Mouse (Mus musculus) liver (tissue): Measurements from ENCODE around the gene Cuedc1.
A peak's percentile ranks its signal among the peaks of the same experiment; 100 is the strongest.

Experiments
- DNase-seq: peaks from one replicate; pipeline ENCODE4 v3.0.0-alpha.2; 2020; ENCODE audit warnings: mixed read lengths

Gene Cuedc1

DNA sequence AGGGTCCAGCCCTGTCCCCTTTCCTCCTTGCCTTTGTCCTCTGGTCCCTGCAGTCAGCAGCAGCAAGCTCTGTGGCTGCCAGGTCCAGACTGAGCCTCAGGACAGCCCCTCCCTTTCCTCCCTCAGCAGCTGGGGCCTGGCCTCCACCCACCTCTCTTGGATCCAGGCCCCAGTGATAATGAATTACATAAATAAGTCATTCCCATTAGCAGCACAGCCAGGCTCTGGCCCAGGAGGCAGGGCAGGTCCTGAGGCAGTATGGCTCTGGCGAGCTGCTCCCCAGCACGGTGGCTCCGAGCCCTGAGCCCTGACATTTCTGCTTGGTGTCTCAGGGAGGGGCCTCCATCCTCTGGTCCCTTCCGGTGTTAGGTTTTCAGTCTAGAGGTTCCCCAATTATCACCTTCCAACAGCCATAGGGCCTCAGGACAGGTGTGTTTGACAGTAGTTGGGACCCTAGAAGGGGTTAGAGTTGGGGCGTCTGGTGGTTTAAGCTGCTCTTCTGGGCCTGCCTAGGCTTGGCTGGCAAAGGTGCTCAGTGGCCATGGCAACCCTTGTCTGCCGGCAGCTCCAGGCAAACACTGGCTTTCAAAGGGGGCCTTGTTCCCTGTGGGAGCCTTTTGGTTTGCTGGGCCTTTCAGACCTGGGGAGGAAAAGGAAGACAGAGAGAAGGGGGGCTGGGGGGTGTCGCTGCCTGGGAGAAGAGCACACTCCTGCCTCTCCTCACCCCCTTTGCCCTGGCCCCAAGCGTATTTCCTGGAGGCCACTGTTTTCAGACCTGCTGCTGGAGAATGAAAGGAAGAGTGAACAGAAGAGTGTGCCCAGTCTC lies 21.2 kb downstream of the Cuedc1 start:
- DNase-seq = peak; percentile 40

DNA sequence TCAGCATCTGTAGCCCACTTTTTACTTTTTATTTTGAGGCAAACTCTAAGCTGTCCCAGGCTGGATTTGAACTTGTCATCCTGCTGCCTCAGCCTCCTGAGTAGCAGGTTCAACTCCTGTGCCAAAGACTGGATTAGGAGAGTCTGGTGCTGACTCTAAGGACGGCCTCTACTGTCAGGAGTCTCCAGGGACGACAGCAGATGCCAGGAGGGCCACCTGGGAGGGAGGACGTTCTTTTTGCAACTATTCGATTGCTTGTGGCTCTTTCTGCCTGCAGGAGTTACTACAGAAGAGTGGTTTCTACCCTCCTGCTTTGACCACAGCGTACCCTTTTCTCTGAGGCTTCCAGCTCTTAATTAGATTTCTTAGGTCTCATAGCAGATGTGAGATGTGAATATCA lies 24.7 kb downstream of the Cuedc1 start:
- no peak for DNase-seq

DNA sequence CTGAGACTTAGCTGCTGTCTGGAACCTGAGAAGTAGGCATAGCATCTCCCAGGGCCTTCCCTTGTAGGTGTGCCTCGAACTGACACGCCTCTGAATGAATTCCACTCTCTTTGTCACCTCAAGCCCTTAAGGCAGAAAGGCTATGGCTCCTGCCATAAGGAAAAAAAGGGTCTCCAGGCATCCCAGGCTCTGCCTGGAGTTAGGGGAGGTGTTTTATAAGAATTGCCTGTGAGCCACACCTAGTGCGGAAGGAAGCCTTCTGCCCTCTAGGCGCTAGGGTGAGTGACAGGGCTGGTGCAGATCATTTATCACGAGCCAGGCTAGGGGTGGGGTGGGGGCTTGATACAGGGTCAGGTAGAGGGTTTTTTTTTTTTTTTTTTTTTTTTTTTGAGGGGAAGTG lies 25.2 kb downstream of the Cuedc1 start:
- DNase-seq = no peak

DNA sequence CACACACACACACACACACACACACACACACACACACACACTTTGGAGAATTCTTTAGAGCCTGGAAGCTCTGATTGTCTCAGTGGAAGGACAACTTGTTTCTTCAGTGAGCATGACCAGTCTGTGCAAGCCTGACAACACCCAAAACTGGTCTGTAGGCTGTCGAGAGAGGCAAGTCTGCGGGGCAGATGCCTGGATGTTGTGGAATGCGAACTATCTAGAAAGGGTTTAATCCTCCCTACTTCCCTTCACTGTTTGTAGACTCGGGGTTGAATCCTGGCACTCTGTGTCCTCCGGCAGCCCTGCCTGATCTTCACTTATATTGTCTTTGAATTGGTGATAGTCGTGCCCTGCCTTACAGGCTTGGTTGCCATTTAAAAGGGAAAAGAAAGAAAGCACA lies 25.9 kb downstream of the Cuedc1 start:
- no peak for DNase-seq

DNA sequence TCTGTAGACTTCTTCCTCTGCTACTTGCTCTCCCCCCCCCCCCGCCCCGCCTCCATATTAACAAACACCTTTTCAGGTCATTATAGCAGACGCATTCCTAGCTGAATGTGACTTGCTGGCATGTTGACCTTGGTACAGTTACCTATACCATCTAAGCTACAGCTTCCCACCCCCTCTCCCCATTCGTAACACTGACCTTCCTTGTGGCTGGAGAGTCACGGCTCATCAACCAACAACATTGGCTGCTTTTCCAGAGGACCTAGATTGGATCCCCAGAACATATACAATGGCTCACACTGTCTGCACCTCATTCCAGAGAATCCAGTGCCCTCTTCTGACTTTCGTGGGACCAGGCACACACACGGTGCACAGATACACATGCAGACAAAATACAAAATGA lies 27.6 kb downstream of the Cuedc1 start:
- DNase-seq = no peak

DNA sequence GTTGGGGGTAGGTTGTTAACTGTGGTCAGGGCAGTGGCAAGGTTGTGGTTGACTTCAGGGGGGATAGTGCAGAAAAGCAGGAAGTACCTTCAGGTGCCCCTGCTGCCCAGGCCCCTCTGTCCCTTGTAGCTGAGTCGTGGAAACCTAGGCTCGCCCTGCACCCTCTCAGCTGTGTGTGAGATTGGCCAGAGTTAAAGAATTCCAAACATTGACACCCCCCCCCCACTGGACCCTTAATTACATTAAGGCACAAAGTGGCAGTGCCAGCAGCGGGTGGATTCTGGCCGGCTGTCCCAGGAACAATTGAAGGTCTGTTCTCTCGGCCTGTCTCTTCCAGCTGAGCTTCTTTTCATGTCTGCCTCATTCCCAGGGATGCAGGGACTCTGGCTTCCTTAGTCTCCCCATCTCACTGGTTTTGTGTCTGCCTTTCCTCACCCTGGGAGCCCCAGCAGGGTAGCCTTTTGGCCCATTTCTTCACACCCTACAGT lies 28.5 kb downstream of the Cuedc1 start:
- DNase-seq = no peak

DNA sequence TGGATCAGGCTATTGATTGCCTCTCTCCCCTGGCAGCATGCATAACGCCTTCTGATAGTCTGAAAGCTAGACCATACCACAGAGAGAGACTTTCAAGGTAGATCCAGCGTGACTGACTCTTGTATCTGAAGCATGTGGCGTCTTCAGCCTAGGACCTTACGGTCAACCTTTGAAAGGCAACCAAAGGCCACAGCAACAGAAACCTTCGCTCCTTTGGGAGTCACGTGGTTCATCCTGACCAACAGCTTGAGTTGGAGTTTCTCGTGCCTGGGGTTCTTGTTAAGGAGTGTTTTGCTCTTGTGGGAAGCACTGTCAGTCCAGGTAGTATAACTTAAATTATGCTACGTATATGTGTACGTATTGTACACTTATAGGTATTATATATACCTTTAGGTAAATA lies 30.6 kb downstream of the Cuedc1 start:
- no peak for DNase-seq

DNA sequence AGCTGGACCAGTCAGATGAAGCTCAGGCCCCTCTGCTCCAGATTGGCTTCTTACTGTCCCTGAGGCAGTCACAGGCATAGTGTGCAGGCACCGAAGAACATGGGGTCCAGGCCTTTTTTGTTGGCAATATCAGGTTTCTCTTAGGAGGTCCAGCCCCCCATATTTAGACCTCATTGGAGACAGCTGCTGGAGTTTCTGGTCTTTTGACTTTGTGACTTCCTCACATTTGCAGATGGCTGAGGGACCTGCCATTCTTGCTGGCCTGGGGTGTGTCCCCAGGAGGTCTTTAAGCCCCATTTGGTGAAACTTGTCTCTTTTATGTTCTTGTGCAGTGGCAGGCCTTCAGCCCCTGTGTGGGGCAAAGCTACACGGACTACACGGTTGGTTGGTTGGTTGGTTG lies 31.4 kb downstream of the Cuedc1 start:
- DNase-seq = no peak

DNA sequence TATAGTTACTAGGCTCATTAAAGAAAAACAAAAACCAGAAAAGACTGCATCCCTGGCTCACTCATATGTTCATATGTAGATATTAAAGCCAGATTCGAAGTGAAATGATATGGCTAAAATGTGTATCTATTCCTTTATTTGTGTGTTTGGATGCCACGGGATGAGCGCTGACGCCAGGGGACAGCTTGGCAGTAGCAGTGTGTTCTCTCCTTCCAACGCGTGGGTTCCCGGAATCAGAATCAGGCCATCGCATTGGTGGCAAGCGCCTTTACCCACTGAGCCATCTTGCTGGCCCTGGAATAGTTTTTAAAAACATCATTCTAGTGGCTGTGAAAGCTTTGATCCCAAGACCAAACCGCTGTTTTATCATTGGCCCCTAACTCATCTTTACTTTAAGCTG lies 32.1 kb downstream of the Cuedc1 start:
- no peak for DNase-seq

DNA sequence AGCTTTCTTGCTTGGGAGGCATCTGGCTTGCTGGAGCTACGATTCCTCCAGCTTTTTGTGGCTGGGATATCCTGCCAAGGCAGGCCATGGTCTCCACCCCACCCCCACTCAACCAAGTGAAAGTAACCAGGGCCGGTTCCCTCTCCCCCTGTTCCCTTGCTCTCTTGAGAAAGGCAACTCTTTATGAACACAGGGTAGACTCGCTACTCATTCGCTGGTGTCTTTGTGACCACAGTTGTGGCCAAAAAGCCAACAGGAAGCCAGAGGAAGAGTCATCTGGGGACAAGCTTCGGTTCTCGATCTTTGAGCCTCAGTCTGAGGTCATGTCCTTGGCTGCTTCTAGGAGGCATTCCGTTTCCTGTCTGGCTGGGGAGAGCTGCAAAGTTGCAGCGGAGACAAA lies 34.0 kb downstream of the Cuedc1 start:
- DNase-seq = no peak

DNA sequence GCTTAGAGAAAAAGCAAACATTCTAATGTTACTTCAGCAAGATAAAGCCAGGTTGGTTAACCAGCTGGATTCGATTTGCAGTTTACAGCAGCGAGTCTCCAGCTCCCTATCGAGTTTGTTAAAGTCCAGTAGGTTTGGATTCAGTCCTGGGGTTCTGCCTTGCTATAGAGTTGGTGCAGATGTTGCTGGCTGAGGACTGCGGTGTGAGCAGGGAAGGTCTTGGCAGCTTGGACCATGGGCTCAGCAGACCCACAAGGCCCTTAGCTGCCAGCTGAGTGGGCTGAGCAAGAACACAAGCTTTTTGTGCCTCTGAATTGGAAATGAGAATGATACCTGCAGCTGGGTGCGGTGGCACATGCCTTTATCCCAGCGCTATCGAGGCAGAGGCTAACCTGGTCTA lies 37.4 kb downstream of the Cuedc1 start:
- no peak for DNase-seq

DNA sequence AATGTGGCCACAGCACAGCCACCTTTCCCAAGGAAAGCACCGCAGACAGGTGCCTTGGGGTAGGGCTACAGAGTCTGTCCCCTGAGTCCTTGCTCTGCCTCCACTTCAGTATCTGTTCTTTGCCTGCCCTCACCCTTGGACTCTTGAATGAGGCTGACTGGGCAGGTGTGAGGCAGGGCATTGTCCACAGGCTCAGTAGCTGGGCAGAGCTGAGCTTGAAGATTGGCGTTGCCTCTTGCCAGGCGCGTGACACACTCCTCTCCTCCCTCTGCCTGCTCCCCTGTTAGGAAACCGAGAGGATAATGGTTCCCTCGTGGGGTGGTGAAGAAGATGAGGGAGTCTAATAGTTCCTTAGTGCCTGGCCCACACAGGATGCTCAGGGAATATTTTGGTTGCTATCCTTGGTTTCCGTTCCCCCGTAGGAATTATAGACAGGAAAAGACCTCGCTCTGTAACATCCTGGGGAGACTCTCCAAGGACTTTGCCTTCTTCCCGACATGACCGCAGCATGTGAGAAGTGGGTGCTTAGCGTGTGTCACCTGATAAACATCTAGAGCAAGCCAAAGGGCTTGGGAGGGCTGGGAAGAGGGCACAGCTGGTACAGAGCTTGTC lies 40.1 kb downstream of the Cuedc1 start:
- DNase-seq = no peak

DNA sequence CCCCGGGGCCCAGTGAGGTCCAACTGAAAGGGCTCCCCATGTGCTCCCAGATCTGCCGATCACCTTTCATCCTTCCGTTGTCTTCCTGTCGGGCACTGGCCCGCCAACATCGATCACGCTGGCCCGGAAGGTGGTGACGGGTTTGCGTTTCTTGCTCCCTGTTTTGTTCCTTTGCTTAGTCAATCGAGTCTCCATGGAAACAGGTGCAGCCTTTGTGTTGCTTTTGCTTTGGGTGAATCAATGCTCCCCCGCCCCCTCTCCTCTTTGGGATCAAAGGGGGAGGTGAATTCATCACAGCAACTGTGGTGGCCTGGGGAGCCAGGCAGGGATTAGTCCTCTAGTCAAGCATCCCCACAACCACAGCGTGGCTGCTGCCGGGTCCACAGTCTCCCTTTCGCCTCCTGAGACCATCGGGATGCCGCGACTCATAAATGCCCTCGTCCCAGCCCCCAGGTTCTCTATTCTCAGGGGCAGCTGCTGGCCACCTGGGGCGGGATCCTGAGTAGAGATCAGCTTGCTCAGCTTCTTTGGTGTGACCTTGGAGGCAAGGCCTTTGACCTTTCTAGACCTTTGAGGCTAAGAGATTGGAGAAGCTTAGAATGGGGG lies 41.5 kb downstream of the Cuedc1 start:
- DNase-seq = no peak

DNA sequence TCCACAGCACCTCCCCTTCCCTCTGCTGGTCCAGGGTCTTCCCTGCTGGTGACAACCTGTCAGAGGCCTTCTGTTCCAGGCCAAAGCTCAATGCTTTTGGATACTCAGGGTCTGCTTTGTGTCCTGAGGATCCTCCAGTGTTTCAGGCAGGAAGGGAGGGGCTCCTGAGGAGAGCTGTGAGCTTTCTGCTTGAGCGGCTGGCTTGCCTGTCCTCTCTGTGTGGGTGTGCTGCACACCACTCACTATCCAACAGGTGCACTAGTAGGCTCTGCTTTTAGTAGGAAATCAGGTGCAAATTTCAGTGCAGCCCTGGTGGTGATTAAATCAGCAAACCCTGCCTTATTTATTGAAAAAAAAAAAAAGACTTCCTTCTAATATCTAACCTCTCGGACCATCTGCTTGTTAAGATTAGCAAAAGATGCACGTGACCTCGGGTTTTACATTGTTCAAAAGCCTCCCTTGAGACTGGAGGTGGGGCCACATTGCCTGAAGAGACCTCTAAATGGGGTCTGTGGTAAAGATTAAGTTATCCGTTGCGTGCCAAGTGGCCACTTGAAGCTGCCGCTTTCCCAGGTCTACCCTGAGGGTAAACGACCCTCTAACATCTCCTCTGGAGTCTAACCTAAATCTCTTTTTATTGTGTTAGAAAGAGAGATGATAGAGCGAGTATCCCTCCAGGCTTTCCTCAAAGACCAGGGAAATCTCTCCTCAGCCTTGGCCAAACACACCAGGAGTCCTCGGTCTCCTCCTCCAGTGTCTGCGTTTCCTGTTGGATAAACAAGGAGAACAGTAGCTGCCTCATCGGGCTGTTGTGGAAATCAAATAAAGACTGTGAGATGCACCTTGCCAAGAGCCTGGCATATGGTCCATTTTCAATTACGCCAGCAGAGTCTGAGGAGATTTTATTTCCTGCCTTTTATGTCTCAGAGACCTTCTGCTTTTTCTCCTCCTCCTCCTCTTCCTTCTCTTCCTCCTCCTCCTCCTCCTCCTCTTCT lies 42.5 kb downstream of the Cuedc1 start:
- DNase-seq = no peak

DNA sequence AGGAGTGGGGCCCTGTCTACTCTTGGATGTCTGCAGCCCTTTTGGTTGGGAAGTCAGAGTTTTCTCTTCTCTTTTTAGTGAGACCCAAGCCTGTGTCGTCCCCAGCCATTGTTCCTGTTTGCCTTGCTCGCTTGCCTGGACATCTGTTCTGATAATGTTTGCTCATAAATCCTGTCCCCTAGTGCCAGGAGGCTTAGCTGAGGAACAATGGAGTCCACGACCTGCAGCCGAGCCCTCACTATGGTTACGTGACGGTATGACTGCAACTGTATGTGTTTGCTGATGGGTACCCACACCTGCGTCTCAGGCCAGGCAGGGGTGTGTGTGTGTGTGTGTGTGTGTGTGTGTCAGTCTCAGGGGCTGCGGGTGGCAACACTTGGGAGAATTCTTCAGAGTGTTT lies 44.5 kb downstream of the Cuedc1 start:
- DNase-seq = no peak

DNA sequence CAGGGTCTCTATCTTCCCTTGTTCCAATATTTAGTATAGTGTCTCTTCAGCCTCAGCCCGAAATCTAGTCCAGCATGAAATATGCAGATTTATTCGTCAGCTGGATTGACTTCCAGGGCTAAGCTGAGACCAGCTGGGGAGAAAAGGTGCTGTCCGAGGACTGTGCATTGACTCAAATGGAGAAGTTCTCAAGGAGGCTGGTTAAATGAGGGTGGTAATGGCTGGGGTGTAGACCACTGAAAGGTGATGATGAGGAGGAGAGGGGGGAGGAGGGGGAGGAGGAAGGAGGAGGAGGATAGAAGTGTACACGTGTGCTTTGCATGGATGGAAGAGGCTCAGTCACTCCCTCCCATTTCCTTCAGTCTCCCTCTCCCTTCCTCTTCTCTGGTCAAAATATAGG lies 46.2 kb downstream of the Cuedc1 start:
- DNase-seq = no peak

DNA sequence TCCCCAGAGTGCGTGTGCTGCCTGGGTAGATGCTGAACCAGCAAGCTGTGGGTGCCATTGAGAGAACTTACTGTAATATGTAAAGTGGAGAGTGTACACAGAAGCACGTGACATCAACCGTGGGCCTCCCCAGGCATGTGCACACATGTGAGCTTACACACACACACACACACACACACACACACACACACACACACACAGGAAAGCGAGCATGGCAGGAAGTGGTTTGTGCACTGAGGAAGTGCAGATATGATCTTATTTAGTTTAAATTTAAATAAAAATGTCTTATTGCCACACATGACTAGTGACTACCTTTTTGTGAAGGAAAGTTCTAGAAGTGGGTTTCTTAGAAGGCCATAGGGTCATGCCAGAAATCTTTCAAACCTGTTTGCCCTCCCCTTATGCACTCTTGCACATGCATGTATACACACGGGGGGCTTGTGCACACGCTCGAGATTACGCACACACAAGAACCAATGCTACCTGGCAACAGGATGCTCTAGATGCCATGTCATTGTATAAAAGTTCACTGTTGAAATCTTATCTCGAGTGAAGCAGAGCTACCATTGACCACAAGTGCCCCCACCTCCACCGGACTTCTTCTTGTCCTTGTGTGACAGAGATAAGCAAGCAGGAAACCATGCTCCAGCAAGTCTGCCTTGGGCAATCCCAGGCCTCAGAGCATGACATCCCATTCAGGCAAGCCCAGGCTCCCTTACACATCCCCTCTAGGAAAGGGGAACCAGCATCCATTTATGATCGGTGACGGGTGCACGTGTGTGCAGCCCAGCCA lies 47.6 kb downstream of the Cuedc1 start:
- DNase-seq = peak; percentile 62

DNA sequence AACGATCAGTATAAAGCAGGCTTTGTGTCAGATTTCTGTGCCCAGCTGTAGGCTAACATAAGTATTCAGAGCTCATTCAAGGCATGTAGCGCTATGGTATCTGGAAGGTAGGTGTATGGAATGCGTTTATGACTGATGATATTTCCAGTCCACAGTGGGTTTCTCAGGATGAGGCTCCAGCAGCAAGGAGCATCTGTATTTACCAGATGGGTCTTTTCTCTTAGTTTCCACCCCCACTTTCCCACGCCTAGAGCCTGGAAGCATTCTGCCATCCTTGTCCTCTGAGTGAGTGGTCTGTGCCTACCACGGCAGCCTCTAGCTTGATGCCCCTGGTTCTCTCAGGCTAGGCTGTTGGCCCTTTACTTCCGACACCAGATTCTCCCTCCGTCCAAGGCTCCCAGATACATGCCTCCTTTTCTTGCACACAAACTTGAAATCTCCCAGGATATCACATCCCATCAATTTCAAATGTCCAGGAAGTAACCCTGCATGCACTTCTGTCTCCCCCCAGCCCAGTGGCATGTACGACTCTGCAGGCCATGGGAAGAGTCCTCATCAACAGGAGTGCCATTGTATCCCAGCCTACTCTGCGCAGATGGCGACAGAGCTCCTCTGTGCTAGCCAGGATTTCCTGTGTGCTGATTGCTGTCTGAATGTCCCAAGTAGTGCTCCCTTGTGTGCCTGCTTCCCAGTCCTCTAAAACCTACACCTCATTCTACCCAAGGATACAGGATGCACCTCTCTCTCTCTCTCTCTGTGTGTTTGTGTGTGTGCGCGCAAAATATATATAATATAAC lies 48.6 kb downstream of the Cuedc1 start:
- no peak for DNase-seq

DNA sequence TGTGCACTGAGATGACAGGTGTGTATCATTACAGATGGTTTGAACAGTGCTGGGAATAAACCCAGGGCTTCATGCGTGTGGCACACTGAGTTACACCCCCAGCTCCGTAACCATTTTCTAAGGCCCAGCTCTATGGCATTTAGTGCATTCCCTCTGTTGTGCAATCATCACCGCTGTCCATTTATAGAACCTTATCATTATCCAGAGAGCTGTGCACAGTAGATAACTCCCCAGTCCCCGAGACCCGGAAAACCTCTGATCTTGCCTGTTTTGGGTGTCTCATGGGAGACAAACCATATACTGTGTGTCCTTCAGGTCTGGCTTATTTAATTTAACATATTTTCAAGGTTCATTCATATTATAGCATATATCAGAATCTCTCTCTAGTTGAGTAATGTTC lies 49.5 kb downstream of the Cuedc1 start:
- peak; percentile 27 for DNase-seq

DNA sequence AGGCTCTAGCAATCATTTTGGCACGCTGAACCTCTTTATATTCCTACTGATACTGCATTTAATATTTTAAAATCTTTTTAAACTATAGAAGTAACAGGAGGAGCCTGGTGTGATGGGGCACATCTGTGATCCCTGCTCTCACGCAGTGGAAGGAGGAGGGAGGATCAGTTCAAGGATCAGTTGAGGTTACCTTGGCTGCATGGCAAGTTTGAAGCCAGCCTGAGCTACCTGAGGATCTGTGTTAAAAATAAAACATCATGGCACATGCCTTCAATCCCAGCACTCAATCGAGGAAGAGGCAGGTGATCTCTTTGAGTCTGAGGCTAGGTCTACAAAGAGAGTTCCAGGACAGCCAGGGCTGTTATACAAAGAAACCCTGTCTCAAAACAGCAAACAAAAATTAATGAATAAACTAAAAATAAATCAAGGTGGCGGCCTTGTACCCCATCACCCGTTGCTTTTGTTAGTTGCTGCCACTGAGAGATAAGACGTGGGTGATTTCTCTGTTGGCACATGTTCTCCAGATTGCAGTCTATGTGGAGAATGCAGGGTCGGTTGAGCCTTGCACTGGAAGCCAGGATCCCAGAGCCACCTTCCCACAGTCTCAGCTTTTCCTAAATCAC lies 50.3 kb downstream of the Cuedc1 start:
- no peak for DNase-seq
